Mouse (Mus musculus) lung, adult 2 months (tissue): ENCODE data around the gene Hist3h2a.

ENCODE experiments used
- CTCF ChIP-seq: fragments of 200-500 bp; IDR thresholded peaks from 2 replicates; pipeline ENCODE4 v1.5.1; 2011; ENCODE audit warnings: mild to moderate bottlenecking, low read length, control low read depth; ENCODE audit not compliant: insufficient read depth
- POLR2A ChIP-seq: fragments of 200-500 bp; IDR thresholded peaks from 2 replicates; pipeline ENCODE4 v1.6.1; 2011; ENCODE audit warnings: low read depth, mild to moderate bottlenecking, control low read depth, low read length, borderline replicate concordance; ENCODE audit errors: extremely low read depth

DNA sequence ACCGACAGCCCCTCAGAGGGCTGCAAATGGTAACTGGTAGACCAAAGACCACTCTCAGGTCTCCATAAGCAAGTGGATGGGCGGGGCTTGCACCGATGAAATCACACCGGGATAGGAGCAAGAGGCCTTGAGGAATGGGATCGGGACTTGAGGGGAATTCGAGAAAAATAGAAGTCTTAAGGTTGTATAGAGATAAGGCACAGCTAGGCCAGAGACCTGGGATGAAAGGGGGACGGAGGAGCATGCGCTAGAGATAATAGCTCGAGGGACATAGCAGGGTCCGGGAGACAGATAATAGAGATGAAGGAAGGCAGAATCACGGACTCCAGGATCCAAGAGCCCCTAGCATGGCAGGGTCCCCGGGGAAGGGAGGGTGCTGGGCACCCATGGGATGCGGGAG lies 16.6 kb upstream of the Hist3h2a start:
- TF ChIP-seq POLR2A, result no peak
- no peak for TF ChIP-seq CTCF
